Mouse (Mus musculus) ES-E14 (cell line): Measurements from ENCODE around the gene Obscn. TPM values are rescaled to one million over a fixed set of nuclear protein-coding genes. Genes with fewer than 3 reads are reported as not detected.
A peak's percentile ranks its signal among the peaks of the same experiment; 100 is the strongest.

Source experiments
- DNase-seq: peaks from one replicate; pipeline ENCODE4 v3.0.0-alpha.2; 2013; ENCODE audit warnings: low read depth, low spot score
- H3K27ac ChIP-seq: 2 replicates; pipeline ENCODE4 v1.5.1; 2012; ENCODE audit warnings: low read depth, mild to moderate bottlenecking, low read length, moderate library complexity, mixed read lengths; ENCODE audit not compliant: poor library complexity, insufficient read depth, severe bottlenecking
- H3K36me3 ChIP-seq: 2 replicates; pipeline ENCODE4 v1.6.1; 2012; ENCODE audit warnings: mild to moderate bottlenecking, low read length, moderate library complexity, mixed read lengths; ENCODE audit not compliant: control insufficient read depth, poor library complexity, insufficient read depth, severe bottlenecking
- H3K4me1 ChIP-seq, 2 experiments: fragments of 150-350 bp in 1 of 2; sonication (generic) in 1 of 2; 2 replicates each; pipeline ENCODE4 v1.6.1; 2012; ENCODE audit warnings: low read length in 2 of 2, mild to moderate bottlenecking in 1 of 2, mixed read lengths in 1 of 2; ENCODE audit not compliant: control insufficient read depth in 2 of 2, insufficient read depth in 2 of 2, poor library complexity in 1 of 2
- H3K4me3 ChIP-seq, 2 experiments: fragments of 150-350 bp in 1 of 2; sonication (generic) in 1 of 2; 2 replicates each; pipeline ENCODE4 v1.5.1; 2012; ENCODE audit warnings: low read length in 2 of 2, low read depth in 1 of 2, mild to moderate bottlenecking in 1 of 2, mixed read lengths in 1 of 2; ENCODE audit not compliant: insufficient read depth in 1 of 2, poor library complexity in 1 of 2, severe bottlenecking in 1 of 2
- H3K9ac ChIP-seq: 2 replicates; pipeline ENCODE4 v1.6.1; 2012; ENCODE audit warnings: low read depth, mild to moderate bottlenecking, low read length, mixed read lengths; ENCODE audit not compliant: poor library complexity, insufficient read depth, severe bottlenecking
- H3K9me3 ChIP-seq: fragments of 150-350 bp; sonication (generic); 2 replicates; pipeline ENCODE4 v1.6.1; 2012; ENCODE audit warnings: low read depth, mild to moderate bottlenecking, low read length; ENCODE audit not compliant: control insufficient read depth, insufficient read depth
- CHD2 ChIP-seq: IDR thresholded peaks from 2 replicates; pipeline ENCODE4 v1.6.1; 2014; ENCODE audit warnings: mild to moderate bottlenecking, low read depth, low read length, inconsistent platforms
- HCFC1 ChIP-seq: IDR thresholded peaks from 2 replicates; pipeline ENCODE4 v1.6.1; 2012; ENCODE audit warnings: low read length, inconsistent platforms, borderline replicate concordance; ENCODE audit not compliant: insufficient read depth
- MAFK ChIP-seq: IDR thresholded peaks from 2 replicates; pipeline ENCODE4 v1.6.1; 2014; ENCODE audit warnings: mild to moderate bottlenecking, low read depth, low read length, inconsistent platforms; ENCODE audit not compliant: insufficient read depth
- ZC3H11A ChIP-seq: IDR thresholded peaks from 2 replicates; pipeline ENCODE4 v1.6.1; 2012; ENCODE audit warnings: low read depth, mild to moderate bottlenecking, inconsistent platforms, low read length, borderline replicate concordance
- ZNF384 ChIP-seq: IDR thresholded peaks from 2 replicates; pipeline ENCODE4 v1.6.1; 2012; ENCODE audit warnings: low read depth, low read length, inconsistent platforms
- in situ Hi-C, 2 experiments: fragments of 600-800 bp; cut with MboI; formaldehyde crosslinking; loops; one replicate each; pipeline ENCODE4 v1.15.1; 2025; ENCODE audit warnings: low sequenced_read_pairs in 2 of 2, inconsistent platforms in 1 of 2; ENCODE audit not compliant: unreplicated experiment in 2 of 2
- total RNA-seq: library from RNA; depleted of rRNA; stranded (reverse); fragments of 300-350 nt; gene quantifications from 2 replicates; pipeline ENCODE4 v1.2.3, GENCODE M21; 2012

Obscn gene
- total RNA-seq, 1 experiment = 0.36 TPM

GRCm38 (mm10) chr11:58978706-58979030, 157.5 kb downstream of the Obscn start:
- DNase-seq = no peak
- no peak overlapping the region for H3K27ac ChIP-seq
- H3K9ac ChIP-seq = peak overlapping the region; percentile 84
- TF ChIP-seq MAFK (no peak), HCFC1 (no peak), ZNF384 (no peak), ZC3H11A (no peak), CHD2 (no peak)
- in situ Hi-C loops = no loop called here
- H3K4me3 ChIP-seq = peak overlapping the region; percentile 81 to 95
- peaks cover 3 to 13% of the 10 kb centered on the region in 2 experiments; a peak in 3 of 4 replicates for H3K4me1 ChIP-seq
- no peaks in the 10 kb centered on the region for H3K9me3 ChIP-seq
- peaks cover 15% of the 10 kb centered on the region for H3K36me3 ChIP-seq

- Histone ChIP-seq H3K9ac (peak within 1 kb of the TSS; percentile 84), H3K4me1 (peaks cover 3 to 13% of the 10 kb centered on the region in 2 experiments; a peak in 3 of 4 replicates), H3K36me3 (peaks cover 13% of the 10 kb centered on the region), H3K27ac (no peak within 1 kb of the TSS), H3K4me3 (peak within 1 kb of the TSS; percentile 81 to 95), H3K9me3 (no peaks in the 10 kb centered on the region)
- in situ Hi-C loops = no loop called here
- DNase-seq = no peak
- TF ChIP-seq ZNF384 = 0 out of 2 replicates have a peak, but pooled peaks have one; percentile 17
- TF ChIP-seq CHD2 = no peak
Measured at GRCm38 (mm10) chr11:58978027-58978705, 158.0 kb downstream of the Obscn start, which contains the start of gene Trim11. TSS of gene Trim11 (plus strand) at chr11:58978093.

- Histone ChIP-seq H3K9me3 (no peaks in the 10 kb centered on the region), H3K9ac (peak overlapping the region; percentile 84), H3K4me3 (peak overlapping the region; percentile 81 to 95), H3K36me3 (peaks cover 10% of the 10 kb centered on the region), H3K27ac (no peak overlapping the region), H3K4me1 (peaks cover 3 to 13% of the 10 kb centered on the region in 2 experiments; a peak in 3 of 4 replicates)
- no peak for DNase-seq
- in situ Hi-C loops = no loop called here
- TF ChIP-seq HCFC1 (no peak), CHD2 (no peak)
Measured at GRCm38 (mm10) chr11:58977607-58978026, 158.6 kb downstream of the Obscn start.

GRCm38 (mm10) chr11:58977150-58977549, 159.1 kb downstream of the Obscn start:
- peaks cover 6% of the 10 kb centered on the region for H3K36me3 ChIP-seq
- no peaks in the 10 kb centered on the region for H3K9me3 ChIP-seq
- peak overlapping the region; percentile 84 for H3K9ac ChIP-seq
- no peak for DNase-seq
- TF ChIP-seq CHD2 (no peak), MAFK (no peak), HCFC1 (no peak), ZNF384 (no peak), ZC3H11A (no peak)
- no peak overlapping the region for H3K27ac ChIP-seq
- in situ Hi-C loops = no loop called here
- H3K4me3 ChIP-seq = peak overlapping the region; percentile 81 to 95
- H3K4me1 ChIP-seq = peaks cover 3 to 13% of the 10 kb centered on the region in 2 experiments; a peak in 3 of 4 replicates

- H3K27ac ChIP-seq = no peak overlapping the region; the same call in 1 of the 2 replicates
- peaks cover 5 to 13% of the 10 kb centered on the region in 2 experiments; a peak in 3 of 4 replicates for H3K4me1 ChIP-seq
- no peaks in the 10 kb centered on the region for H3K36me3 ChIP-seq
- no peak for TF ChIP-seq MAFK
- no peak for TF ChIP-seq CHD2
- no peak for TF ChIP-seq ZNF384
- no peak for TF ChIP-seq HCFC1
- TF ChIP-seq ZC3H11A = no peak
- H3K4me3 ChIP-seq = no peak overlapping the region
- in situ Hi-C loops = no loop called here
- no peak for DNase-seq
- no peak overlapping the region for H3K9ac ChIP-seq
- H3K9me3 ChIP-seq = no peaks in the 10 kb centered on the region
Measured at GRCm38 (mm10) chr11:58974414-58974813, 161.8 kb downstream of the Obscn start.
